Mouse (Mus musculus) brain, embryonic 14.5 days (tissue): ENCODE data around the gene Gm12166. TPM values are rescaled to one million over a fixed set of nuclear protein-coding genes. Genes with fewer than 3 reads are reported as not detected.

Source experiments
- DNase-seq: peaks from one replicate; pipeline ENCODE4 v3.0.0-alpha.2; 2011; ENCODE audit warnings: low read depth
- CTCF ChIP-seq: fragments of 200-500 bp; IDR thresholded peaks from 2 replicates; pipeline ENCODE4 v1.5.1; 2012; ENCODE audit warnings: inconsistent platforms, mild to moderate bottlenecking, moderate library complexity, borderline replicate concordance; ENCODE audit not compliant: insufficient read depth, insufficient read length; ENCODE audit errors: extremely low read depth
- POLR2A ChIP-seq: fragments of 200-500 bp; IDR thresholded peaks from 2 replicates; pipeline ENCODE4 v1.6.1; 2012; ENCODE audit warnings: mild to moderate bottlenecking, inconsistent platforms, borderline replicate concordance; ENCODE audit not compliant: poor library complexity, insufficient read depth, insufficient read length, severe bottlenecking; ENCODE audit errors: extremely low read depth
- polyA plus RNA-seq: library from polyadenylated mRNA; depleted of rRNA; stranded (reverse); fragments of >200 nt; gene quantifications from 2 replicates; pipeline ENCODE4 v1.2.3, GENCODE M21; 2012

The Gm12166 gene
- polyA plus RNA-seq, 1 experiment = 4.6 TPM

DNA sequence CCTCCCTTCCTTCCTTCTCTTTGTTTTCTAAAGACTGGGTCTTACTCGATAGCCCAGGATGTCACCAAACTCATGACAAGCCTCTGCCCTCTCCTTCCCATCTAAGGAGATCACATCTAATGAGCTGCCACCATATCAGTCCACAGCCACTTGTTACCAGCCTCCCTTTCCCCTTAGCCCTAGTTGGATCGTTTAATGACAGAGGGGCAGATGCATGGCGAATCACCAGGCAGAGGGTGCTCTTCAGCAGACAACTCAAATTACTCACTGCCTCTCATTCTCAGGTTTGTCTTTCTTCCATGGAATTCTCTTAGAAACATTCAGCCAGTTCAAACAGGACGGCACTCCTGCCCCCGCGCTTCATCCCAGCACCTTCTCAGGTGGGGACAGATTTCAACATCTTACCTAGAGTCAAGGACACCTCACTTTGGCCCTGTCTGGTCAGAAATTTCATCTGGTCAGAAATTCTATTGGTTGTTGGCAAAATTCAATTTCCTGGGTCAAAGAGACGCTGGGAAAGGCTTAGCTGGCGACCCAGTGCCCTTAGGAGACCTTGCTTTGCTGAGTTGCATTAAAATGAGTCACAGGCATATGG, 20.4 kb upstream of the Gm12166 start:
- DNase-seq = no peak
- no peak for TF ChIP-seq POLR2A
- no peak for TF ChIP-seq CTCF

DNA sequence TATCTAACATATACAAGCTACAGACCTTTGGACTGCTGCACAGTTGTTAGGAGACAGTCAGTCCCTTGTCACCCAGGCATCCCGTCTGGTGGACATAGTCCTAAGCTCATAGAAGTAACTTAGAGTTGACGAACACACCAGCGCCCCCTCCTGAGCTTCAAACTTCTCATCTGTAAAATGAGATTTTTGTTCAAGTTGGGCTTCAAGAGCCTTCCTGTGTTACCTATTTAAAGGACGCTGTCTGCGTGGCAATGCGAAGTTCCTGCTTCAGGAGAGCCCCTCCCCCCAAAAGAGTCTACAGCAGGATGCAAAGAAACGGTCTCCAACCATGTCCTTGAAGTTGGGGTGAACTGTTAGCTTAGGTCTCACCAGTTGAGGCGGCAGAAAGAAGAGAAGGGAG, 18.7 kb upstream of the Gm12166 start:
- TF ChIP-seq POLR2A (no peak), CTCF (no peak)
- no peak for DNase-seq

DNA sequence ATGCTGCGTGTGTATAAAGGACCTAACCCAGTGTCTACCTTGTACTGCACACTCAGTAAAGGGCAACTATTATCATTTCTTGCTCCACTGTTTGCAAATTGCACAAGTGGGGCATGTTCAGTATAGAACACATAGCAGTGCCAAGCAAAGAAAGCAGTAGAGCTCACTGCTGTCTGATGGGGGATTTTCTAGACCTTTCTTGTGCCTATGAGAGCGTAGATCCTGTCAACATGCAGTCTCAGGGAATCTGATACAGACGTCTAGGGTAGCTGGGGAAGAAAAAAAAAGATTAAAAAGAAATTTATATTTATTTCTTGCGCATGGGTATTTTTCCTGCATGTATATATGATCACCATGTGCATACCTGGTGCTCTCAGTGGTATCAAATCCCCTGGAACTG, 18.0 kb upstream of the Gm12166 start:
- TF ChIP-seq CTCF (no peak), POLR2A (no peak)
- no peak for DNase-seq

DNA sequence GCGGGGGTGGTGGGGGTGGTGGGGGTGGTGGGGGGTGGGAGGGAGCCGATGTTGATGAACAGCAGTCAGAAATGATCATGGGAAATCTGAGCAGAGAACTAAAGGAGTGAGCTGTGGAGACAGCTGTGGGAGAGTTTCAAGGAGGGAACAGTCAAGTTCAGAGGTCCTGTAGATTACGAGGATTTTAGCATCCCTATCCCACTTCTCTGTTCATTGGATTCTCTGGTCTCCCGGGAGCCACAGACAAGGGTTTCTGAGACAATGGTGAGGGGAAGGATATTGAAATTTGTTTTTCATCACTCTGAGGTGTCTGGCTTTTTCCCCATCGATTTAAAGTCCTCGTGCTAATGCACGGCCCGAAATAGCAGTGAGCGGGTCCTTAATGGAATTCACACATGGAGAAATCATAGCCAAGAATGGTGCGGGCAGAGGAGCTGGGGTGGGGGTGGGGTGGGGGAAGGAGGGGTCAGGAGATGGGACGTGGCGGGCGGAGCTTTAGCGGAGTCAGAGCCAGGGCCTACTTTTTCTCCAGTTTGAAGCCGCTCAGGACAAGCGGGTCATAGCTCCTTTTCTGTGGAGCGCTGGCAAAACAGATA, 17.4 kb upstream of the Gm12166 start:
- DNase-seq = peak; percentile 36
- TF ChIP-seq POLR2A = no peak
- no peak for TF ChIP-seq CTCF

DNA sequence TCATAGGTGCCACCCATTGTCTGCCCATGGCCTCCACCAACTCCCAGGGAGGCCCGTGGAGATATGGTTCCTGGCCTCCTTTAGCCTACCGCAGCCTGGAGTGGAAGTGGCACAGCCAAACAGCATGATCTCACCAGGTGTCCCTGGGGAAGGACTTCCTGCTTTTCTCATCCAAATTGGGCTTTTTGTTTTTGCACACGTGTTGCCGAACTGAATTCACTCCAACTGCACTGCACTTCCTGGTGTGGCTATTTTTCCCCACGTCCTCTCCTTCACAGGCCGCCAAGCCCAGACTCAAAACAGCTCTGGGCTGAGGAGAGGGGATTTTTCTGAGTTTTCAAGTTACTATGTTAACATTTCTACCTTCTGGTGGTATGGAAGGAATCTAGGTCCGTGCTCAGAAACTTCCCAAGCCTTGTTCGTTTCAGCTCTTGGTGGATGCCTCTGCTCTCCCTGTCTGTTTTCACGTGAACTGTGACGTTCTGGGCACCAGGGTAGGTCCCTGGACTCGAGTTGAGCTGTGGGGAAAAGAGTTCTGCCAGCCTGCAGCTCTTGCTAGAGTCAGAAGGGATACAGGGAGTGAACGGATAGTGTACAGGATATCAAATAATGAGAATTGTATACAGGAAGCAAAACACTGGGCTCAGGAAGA, 16.8 kb upstream of the Gm12166 start:
- TF ChIP-seq CTCF = no peak
- TF ChIP-seq POLR2A = no peak
- DNase-seq = no peak

DNA sequence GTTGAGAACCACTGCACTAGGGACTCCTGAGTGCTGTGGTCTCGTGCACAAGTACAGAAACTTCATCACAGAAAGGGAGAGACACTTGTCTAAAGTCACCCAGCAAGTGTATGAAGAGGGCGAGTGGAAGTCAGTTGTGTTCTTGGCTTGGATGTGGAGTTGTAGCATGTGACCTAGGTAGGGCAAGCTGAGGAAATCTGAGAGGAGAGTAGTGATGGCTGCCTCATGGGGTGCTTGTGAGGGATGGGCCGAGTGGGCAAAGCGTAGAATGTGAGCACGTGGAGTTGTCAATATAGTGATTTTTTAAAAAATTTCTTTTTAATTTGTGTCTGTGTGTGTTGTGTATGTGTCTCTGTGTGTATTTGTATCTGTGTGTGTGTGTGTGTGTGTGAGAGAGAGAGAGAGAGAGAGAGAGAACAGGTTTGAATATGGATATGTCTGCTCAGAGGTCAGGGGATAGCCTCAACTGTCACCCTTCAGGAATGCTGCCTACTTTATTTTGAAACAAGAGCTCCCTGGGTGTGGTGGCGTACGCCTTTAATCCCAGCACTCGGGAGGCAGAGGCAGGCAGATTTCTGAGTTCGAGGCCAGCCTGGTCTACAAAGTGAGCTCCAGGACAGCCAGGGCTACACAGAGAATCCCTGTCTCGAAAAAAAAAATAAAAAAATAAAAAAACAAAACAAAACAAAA, 15.4 kb upstream of the Gm12166 start:
- TF ChIP-seq POLR2A (no peak), CTCF (no peak)
- DNase-seq = no peak

DNA sequence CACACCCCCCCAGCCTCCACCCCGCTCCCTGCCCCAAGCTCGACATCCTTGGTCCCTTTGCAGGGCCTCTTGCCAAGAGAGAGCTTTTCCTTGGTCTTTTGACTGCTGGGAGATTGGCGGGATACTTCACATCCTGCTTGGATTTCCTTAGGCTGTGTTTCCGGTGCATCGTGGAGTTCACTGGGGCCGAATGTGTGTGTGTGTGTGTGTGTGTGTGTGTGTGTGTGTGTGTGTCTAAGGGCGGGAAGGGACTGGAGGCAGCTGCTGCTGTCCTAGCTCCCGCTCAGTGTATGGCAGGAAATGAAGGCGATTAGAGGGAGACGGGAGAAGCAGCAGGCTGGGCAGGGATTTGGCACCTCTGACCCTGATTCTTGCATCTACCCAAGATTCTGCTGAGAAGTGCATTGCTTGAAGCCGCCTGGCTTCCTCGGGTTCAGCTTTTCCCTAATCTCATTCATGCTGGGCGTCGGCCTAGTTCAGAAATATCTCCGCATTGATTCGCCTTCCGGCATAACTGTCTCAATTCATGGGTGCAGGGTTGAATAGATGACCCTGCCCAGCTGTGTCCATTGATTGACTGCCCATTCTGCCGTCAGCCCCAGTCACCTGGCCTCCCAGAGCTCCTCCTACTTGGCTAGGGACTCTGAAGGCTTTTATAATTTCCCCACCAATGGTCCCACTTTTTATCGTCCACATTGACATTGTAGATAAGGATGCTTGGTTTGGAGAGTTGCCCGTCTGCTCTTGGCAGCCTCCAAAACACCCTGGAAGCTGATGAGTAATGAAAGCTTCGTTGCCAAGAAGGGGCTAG, 13.3 kb upstream of the Gm12166 start:
- DNase-seq = peak; percentile 75
- no peak for TF ChIP-seq CTCF
- no peak for TF ChIP-seq POLR2A

DNA sequence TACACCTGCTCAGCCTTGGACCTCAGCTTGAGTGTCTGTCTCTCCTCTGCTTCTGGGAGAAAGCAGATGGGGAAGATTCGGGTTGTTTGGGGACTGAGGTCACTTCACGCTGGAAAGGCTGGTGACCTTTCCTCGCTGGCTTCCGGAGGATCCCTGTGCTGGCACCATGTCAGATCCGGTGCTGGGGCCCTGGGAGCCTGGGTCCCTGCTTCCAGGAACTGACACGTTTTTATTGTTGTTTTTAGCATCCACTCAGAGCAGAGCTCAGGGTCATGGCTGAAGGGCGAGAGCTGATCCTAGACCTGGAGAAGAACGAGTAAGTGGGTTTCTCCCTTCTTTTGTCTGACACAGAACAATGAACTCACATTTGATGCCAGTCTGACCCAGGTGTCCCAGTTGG, 12.6 kb upstream of the Gm12166 start:
- no peak for TF ChIP-seq CTCF
- no peak for TF ChIP-seq POLR2A
- no peak for DNase-seq

DNA sequence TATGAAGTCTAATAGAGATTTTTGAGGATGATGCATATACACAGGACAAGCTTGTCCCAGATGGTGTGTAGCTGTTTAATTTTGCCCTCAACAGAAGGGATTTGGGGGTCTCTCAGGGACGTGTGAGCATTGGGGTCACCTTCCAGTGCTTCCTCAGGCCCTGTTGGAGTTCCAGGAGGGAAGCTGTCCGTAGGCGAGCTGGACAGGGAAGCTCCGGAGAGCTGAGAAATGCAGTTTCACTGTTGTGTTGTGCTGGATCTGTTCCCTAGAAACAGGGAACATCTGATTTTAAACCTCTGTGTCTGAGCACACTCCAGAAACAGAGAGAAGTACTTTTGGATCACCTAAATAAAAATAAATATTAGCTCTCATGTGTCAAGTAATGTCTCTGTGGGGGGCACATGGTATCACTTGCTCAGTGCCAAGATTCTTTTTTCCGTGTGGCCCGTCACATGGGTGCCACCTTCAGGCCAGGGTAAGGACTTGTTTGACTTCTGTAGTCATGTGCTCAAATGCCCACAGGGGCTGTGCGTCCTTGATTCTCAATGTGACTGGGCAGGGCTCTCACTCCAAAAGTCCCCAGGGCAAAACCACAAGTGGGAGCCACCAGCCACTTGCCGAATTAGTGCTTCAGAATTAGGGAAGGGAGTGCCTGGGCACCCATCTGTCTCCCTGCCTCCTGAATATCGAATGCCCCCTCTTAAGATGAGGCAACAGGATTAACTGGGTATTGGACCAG, 11.0 kb upstream of the Gm12166 start:
- no peak for DNase-seq
- TF ChIP-seq POLR2A (no peak), CTCF (no peak)

DNA sequence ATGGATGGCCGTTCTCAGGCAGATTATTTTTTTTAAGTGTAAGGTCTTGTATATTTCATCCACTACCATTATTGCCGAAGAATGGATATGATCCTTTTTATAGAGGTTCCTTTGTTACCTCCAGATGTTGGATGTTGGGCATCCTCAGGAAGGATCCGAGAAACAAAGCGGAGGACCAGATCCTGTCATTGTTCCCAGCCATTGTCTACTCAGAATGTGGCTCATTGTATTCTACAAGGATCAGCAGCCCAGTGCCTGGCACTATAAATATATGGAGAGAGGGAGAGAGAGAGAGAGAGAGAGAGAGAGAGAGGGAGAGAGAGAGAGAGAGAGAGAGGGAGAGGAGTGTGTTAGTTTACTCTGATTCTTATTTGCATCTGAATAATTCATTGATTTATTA, 10.4 kb upstream of the Gm12166 start:
- DNase-seq = no peak
- TF ChIP-seq CTCF (no peak), POLR2A (no peak)
